Mouse (Mus musculus) lung, postnatal 14 days (tissue): ENCODE results near the gene Cd209a.
"Not testable (repeated sequence)": the region's sequence is repeated elsewhere in the genome, so short reads cannot be mapped to it uniquely, and the experiment has no call there.

ENCODE experiments used
- DNase-seq: peaks from one replicate; pipeline ENCODE4 v3.0.0; 2021

Gene Cd209a

GRCm38 (mm10) chr8:3748761-3749160 is at the start of gene Cd209a:
TSS of gene Cd209a (minus strand) at chr8:3748984.
- DNase-seq = no peak

GRCm38 (mm10) chr8:3768641-3769040 is 19.9 kb upstream of the Cd209a start:
- DNase-seq = not testable (repeated sequence)

- peak; percentile 63 for DNase-seq
These were observed 5.6 kb upstream of the Cd209a start for GRCm38 (mm10) chr8:3754261-3754850.

- no peak for DNase-seq
These were observed 11.8 kb downstream of the Cd209a start for GRCm38 (mm10) chr8:3736947-3737346.

- no peak for DNase-seq
These were observed 13.2 kb downstream of the Cd209a start for GRCm38 (mm10) chr8:3735599-3735998.

- no peak for DNase-seq
These were observed 14.7 kb downstream of the Cd209a start for GRCm38 (mm10) chr8:3734084-3734483.

GRCm38 (mm10) chr8:3721041-3721440 is 27.7 kb downstream of the Cd209a start:
- DNase-seq = no peak

- no peak for DNase-seq
These were observed 28.2 kb downstream of the Cd209a start, which contains the start of gene Clec4g for GRCm38 (mm10) chr8:3720551-3720950. TSS of gene Clec4g (minus strand) at chr8:3720651.

- peak; percentile 73 for DNase-seq
These were observed 30.2 kb downstream of the Cd209a start for GRCm38 (mm10) chr8:3718559-3718958.

- DNase-seq = no peak
These were observed 31.3 kb downstream of the Cd209a start for GRCm38 (mm10) chr8:3717321-3717954.

GRCm38 (mm10) chr8:3711646-3712045 is 37.1 kb downstream of the Cd209a start:
- no peak for DNase-seq

- DNase-seq = no peak
These were observed 38.5 kb downstream of the Cd209a start for GRCm38 (mm10) chr8:3710312-3710711.

GRCm38 (mm10) chr8:3707611-3708010 is 41.2 kb downstream of the Cd209a start:
- no peak for DNase-seq

GRCm38 (mm10) chr8:3705711-3706110 is 43.1 kb downstream of the Cd209a start:
- DNase-seq = peak; percentile 10

GRCm38 (mm10) chr8:3701491-3701890 is 47.3 kb downstream of the Cd209a start:
- no peak for DNase-seq

GRCm38 (mm10) chr8:3694121-3694520 is 54.7 kb downstream of the Cd209a start, which contains the start of gene Fcer2a:
TSS of gene Fcer2a (minus strand) at chr8:3694175.
- DNase-seq = no peak
